Mouse (Mus musculus): ENCODE results near the gene Olfr109.

The Olfr109 gene

GRCm38 (mm10) chr17:37458616-37459015, at the start of gene Olfr109:
Olfr109 (plus strand) TSS chr17:37458916.
- no peak for DNase-seq (ENCODE audit: low spot score)

DNA sequence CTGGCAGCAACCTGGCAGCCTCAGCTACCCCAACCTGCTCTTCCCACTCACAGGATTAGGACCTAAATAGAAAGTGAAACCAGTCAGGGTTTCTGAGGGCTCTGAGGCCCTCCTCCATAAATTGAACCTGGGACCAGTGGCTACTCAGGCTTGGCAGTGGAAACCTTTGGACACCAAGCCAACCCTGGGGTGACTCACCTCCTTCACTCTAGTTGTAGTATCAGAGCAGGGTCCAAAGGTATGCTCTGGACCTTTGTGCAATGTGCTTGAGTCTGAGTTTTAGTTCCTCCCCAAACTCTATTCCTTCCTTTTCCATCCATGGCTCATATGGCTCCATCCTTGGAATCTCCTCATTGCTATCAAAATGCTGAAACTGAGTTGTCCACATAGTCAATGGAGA, 45.3 kb upstream of the Olfr109 start:
- no peak for DNase-seq (ENCODE audit: low spot score)

DNA sequence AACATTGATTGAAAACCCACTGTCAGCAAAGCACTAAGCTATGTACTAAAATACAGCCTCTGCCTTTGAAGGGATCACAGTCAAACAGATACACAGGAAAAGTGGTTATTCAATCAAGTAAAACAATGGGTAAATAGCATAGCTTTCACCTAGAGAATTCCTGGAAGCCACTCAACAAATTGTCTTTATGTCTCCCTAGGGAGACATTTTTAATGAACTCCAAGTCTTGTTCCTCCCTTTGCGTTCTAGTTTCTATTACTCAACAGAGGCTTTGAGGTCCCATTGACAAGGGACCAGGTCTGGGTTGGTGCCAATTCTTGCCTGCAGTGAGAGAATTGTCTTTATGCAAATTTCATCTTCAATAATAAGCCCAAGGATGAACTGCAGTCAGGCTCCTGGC, 13.5 kb upstream of the Olfr109 start, which contains the start of gene Olfr108:
TSS of gene Olfr108 (plus strand) at position 301 of the 400 bp plus-strand sequence.
- no peak for DNase-seq (ENCODE audit: low spot score)

GRCm38 (mm10) chr17:37483452-37483851, 24.7 kb downstream of the Olfr109 start, which contains the start of gene H2-M2:
H2-M2 (minus strand) TSS chr17:37483552.
- no peak for DNase-seq (ENCODE audit: low spot score)

- peak; percentile 6 for DNase-seq (ENCODE audit: low spot score)
Observed at GRCm38 (mm10) chr17:37491930-37492518, 33.3 kb downstream of the Olfr109 start, which contains the start of gene Olfr110. Olfr110 (plus strand) TSS chr17:37492468.

- DNase-seq (ENCODE audit: low spot score): no peak
Observed at GRCm38 (mm10) chr17:37507730-37508129, 49.0 kb downstream of the Olfr109 start, which contains the start of gene Olfr111. Olfr111 (plus strand) TSS chr17:37508030.
